Mouse (Mus musculus) liver, embryonic 12.5 days (tissue): ENCODE measurements around the gene Aco1. TPM values are rescaled to one million over a fixed set of nuclear protein-coding genes. Genes with fewer than 3 reads are reported as not detected.
A peak's percentile ranks its signal among the peaks of the same experiment; 100 is the strongest.

Source experiments
- ATAC-seq: fragments of 200-750 bp; cut with Nextera tagmentation; 2 replicates; pipeline ENCODE4 v1.8.0; 2017; ENCODE audit warnings: moderate number of reproducible peaks, mild to moderate bottlenecking, moderate library complexity
- H3K27ac ChIP-seq: fragments of 300-500 bp; sonication (generic); 2 replicates; pipeline ENCODE4 v1.5.1; 2016; ENCODE audit warnings: mild to moderate bottlenecking
- H3K27me3 ChIP-seq: fragments of 300-500 bp; sonication (generic); replicated peaks from 2 replicates; pipeline ENCODE4 v1.6.1; 2016; ENCODE audit warnings: mild to moderate bottlenecking, moderate library complexity
- H3K36me3 ChIP-seq: fragments of 300-500 bp; sonication (generic); 2 replicates; pipeline ENCODE4 v1.6.1; 2016; ENCODE audit warnings: mild to moderate bottlenecking, moderate library complexity
- H3K4me1 ChIP-seq: fragments of 300-500 bp; sonication (generic); 2 replicates; pipeline ENCODE4 v1.6.1; 2016
- H3K4me2 ChIP-seq: fragments of 300-500 bp; sonication (generic); 2 replicates; pipeline ENCODE4 v1.6.1; 2016; ENCODE audit warnings: mild to moderate bottlenecking, moderate library complexity
- H3K4me3 ChIP-seq: fragments of 300-500 bp; sonication (generic); 2 replicates; pipeline ENCODE4 v1.5.1; 2016; ENCODE audit warnings: mild to moderate bottlenecking, moderate library complexity
- H3K9ac ChIP-seq: fragments of 300-500 bp; sonication (generic); 2 replicates; pipeline ENCODE4 v1.6.1; 2016; ENCODE audit warnings: mild to moderate bottlenecking, moderate library complexity
- H3K9me3 ChIP-seq: fragments of 300-500 bp; sonication (generic); replicated peaks from 2 replicates; pipeline ENCODE4 v1.6.1; 2016; ENCODE audit warnings: mild to moderate bottlenecking, moderate library complexity
- WGBS: fragments of 180-500 bp; shearing (Covaris S2); methylation state at CpG from one replicate; pipeline ENCODE4 v1.1.7; 2016; ENCODE audit not compliant: insufficient replicate concordance; 5-methylcytosine and 5-hydroxymethylcytosine counted together
- polyA plus RNA-seq: library from polyadenylated mRNA; unstranded; fragments of >200 nt; fragmentation: Nextera tagmentation; extraction: Ambion mirVana; gene quantifications from 2 replicates; pipeline ENCODE4 v1.2.1, GENCODE M21; 2016

Aco1 gene
- polyA plus RNA-seq, 1 experiment from 2014 or later, result 27.5 TPM

DNA sequence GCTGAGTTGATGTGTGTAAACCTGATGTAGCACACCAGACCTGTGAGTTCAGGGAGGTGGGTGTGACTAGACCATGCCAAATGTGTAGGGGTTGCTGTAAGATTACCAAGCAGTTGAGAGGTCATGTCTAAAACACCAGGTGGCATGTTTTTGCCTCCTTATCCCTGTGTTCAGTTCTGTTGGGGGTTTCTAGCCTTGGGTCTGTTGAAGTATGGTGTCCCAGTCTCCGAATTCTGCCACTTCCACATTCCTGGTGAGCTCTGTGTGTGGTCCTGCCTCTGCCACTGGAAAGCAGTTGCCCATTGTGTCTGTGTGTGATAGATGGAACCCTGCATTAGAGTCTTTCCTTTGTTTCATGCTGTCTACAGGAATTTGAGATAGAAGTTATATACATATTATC, 1.7 kb downstream of the Aco1 start:
- H3K9ac ChIP-seq, result no peak overlapping the region
- no peak overlapping the region for H3K27ac ChIP-seq
- H3K36me3 ChIP-seq, result 0 out of 2 replicates have a peak, but pooled peaks cover 3% of the 10 kb centered on the region
- H3K9me3 ChIP-seq, result no peaks in the 10 kb centered on the region
- H3K4me3 ChIP-seq, result peak overlapping the region; percentile 76
- H3K4me2 ChIP-seq, result peak overlapping the region; percentile 90
- H3K27me3 ChIP-seq, result no peaks in the 10 kb centered on the region
- ATAC-seq, result no peak
- 60% methylated on average over 1 of the region's 1 CpGs for WGBS
- H3K4me1 ChIP-seq, result peaks cover 35% of the 10 kb centered on the region

- H3K36me3 ChIP-seq, result 0 out of 2 replicates have a peak, but pooled peaks cover 3% of the 10 kb centered on the region
- H3K9me3 ChIP-seq, result no peaks in the 10 kb centered on the region
- ATAC-seq, result no peak
- 81% methylated on average over 3 of the region's 3 CpGs for WGBS
- no peak overlapping the region for H3K4me3 ChIP-seq
- no peak overlapping the region for H3K9ac ChIP-seq
- no peak overlapping the region for H3K4me2 ChIP-seq
- H3K27ac ChIP-seq, result no peak overlapping the region
- no peaks in the 10 kb centered on the region for H3K27me3 ChIP-seq
- H3K4me1 ChIP-seq, result peaks cover 30% of the 10 kb centered on the region
These were observed 2.1 kb downstream of the Aco1 start for GRCm38 (mm10) chr4:40144981-40145380.

- Histone ChIP-seq H3K27me3 (no peaks in the 10 kb centered on the region), H3K9ac (no peak overlapping the region), H3K4me1 (peaks cover 16% of the 10 kb centered on the region), H3K9me3 (no peaks in the 10 kb centered on the region), H3K36me3 (0 out of 2 replicates have a peak, but pooled peaks cover 3% of the 10 kb centered on the region), H3K27ac (no peak overlapping the region), H3K4me3 (no peak overlapping the region), H3K4me2 (no peak overlapping the region)
- 80% methylated on average over 5 of the region's 5 CpGs for WGBS
- no peak for ATAC-seq
These were observed 5.4 kb downstream of the Aco1 start for GRCm38 (mm10) chr4:40148281-40148680.

DNA sequence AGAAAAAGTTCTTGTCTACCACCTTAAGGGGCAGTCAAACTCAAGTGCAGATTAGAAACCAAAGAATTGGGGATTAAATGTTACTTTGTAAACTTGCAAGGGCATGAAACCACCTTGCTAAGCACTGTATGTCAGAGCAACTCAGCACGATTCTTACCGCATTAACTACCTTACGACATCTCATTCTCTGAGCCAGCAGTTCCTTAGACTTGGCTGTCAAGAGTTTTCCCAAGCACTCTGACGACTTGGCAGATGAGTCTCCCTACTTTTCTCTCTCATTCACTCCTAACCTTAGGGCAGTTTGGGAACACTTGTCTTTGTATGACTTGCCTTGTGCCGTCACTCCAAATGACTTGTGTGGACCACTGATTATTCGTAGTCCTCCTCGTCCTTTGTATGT, 7.2 kb downstream of the Aco1 start:
- Histone ChIP-seq H3K4me1 (peaks cover 8% of the 10 kb centered on the region), H3K27me3 (no peaks in the 10 kb centered on the region), H3K4me2 (no peak overlapping the region), H3K9ac (no peak overlapping the region), H3K36me3 (0 out of 2 replicates have a peak, but pooled peaks cover 3% of the 10 kb centered on the region), H3K9me3 (no peaks in the 10 kb centered on the region), H3K27ac (no peak overlapping the region), H3K4me3 (no peak overlapping the region)
- WGBS, result 81% methylated on average over 7 of the region's 7 CpGs
- no peak for ATAC-seq

- Histone ChIP-seq H3K36me3 (no peaks in the 10 kb centered on the region), H3K9me3 (no peaks in the 10 kb centered on the region), H3K27me3 (no peaks in the 10 kb centered on the region), H3K9ac (no peak overlapping the region), H3K27ac (no peak overlapping the region), H3K4me2 (no peak overlapping the region), H3K4me3 (no peak overlapping the region), H3K4me1 (peaks cover 23% of the 10 kb centered on the region)
- WGBS, result 92% methylated on average over 2 of the region's 2 CpGs
- no peak for ATAC-seq
These were observed 9.9 kb downstream of the Aco1 start for GRCm38 (mm10) chr4:40152771-40153170.

GRCm38 (mm10) chr4:40153500-40153899, 10.6 kb downstream of the Aco1 start:
- Histone ChIP-seq H3K9ac (no peak overlapping the region), H3K27me3 (no peaks in the 10 kb centered on the region), H3K27ac (no peak overlapping the region), H3K4me2 (no peak overlapping the region), H3K4me3 (no peak overlapping the region), H3K4me1 (peaks cover 23% of the 10 kb centered on the region), H3K36me3 (no peaks in the 10 kb centered on the region), H3K9me3 (no peaks in the 10 kb centered on the region)
- no peak for ATAC-seq
- WGBS, result 78% methylated on average over 4 of the region's 4 CpGs

GRCm38 (mm10) chr4:40154751-40155150, 11.9 kb downstream of the Aco1 start:
- no peaks in the 10 kb centered on the region for H3K9me3 ChIP-seq
- no peak overlapping the region for H3K9ac ChIP-seq
- H3K4me2 ChIP-seq, result no peak overlapping the region
- H3K27ac ChIP-seq, result no peak overlapping the region
- WGBS, result 85% methylated on average over 4 of the region's 4 CpGs
- no peak overlapping the region for H3K4me3 ChIP-seq
- H3K27me3 ChIP-seq, result no peaks in the 10 kb centered on the region
- ATAC-seq, result no peak
- no peaks in the 10 kb centered on the region for H3K36me3 ChIP-seq
- peaks cover 23% of the 10 kb centered on the region for H3K4me1 ChIP-seq

DNA sequence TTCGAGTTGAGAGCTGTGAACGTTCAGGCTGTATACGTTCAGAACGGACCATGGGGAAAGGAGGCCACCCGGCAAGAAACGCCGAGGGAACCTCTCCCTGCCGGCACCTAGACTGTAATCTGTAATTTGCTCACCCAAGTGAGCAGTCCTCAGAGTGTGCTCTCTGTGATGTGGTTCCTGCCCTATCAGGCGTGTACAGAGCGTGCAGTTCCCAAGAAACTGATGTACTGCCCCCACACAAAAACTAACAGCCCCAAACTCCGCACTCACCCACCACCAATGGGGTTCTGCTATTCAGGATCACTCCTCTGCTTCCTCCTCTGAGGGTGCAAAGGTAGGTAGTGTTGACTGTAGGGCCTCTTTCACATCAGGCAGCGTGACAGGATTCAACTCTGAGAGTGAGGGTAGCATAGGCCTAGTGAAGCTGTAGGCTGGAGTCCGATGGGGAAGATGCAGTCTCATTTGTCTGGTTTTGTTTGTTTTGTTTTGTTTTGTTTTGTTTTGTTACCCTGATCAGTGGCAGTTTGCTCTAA, 12.7 kb downstream of the Aco1 start:
- Histone ChIP-seq H3K9ac (no peak overlapping the region), H3K4me3 (no peak overlapping the region), H3K36me3 (peaks cover under 1% of the 10 kb centered on the region), H3K4me2 (no peak overlapping the region), H3K4me1 (peaks cover 23% of the 10 kb centered on the region), H3K27ac (0 out of 2 replicates have a peak overlapping the region, but pooled peaks have one; percentile 11), H3K9me3 (peaks cover under 1% of the 10 kb centered on the region; the same call in 1 of the 2 replicates), H3K27me3 (no peaks in the 10 kb centered on the region)
- WGBS, result 78% methylated on average over 13 of the region's 13 CpGs
- ATAC-seq, result peak; percentile 42

DNA sequence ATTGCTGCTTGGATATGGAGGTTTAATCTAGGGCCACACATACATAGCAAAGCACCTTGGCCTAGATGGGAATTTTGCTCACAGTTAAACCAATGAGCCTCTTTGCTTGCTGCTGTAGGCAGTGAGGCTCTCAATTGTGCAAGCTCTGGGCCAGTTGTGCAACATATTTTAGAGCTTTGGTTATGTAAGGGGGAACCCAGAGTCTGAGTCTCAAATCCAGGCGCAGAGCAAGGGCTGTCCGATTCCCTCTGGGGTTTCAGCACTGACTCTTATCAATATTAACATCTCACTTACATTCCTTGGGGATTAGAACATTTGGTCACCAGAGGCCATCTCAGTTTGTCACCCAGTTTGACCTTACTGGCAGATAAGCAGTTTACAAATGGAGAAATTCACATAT, 13.3 kb downstream of the Aco1 start:
- Histone ChIP-seq H3K27ac (0 out of 2 replicates have a peak overlapping the region, but pooled peaks have one; percentile 3), H3K27me3 (no peaks in the 10 kb centered on the region), H3K4me3 (no peak overlapping the region), H3K9me3 (peaks cover 7% of the 10 kb centered on the region; the same call in 1 of the 2 replicates), H3K4me1 (peaks cover 23% of the 10 kb centered on the region), H3K9ac (no peak overlapping the region), H3K4me2 (no peak overlapping the region), H3K36me3 (peaks cover 7% of the 10 kb centered on the region)
- ATAC-seq, result peak; percentile 33; the same call in 1 of the 2 replicates
- 59% methylated on average over 2 of the region's 2 CpGs for WGBS

GRCm38 (mm10) chr4:40156582-40157499, 14.0 kb downstream of the Aco1 start:
- WGBS, result 72% methylated on average over 18 of the region's 18 CpGs
- H3K9me3 ChIP-seq, result peaks cover 9% of the 10 kb centered on the region; the same call in 1 of the 2 replicates
- H3K4me1 ChIP-seq, result peaks cover 23% of the 10 kb centered on the region
- H3K36me3 ChIP-seq, result peaks cover 9% of the 10 kb centered on the region
- H3K27me3 ChIP-seq, result no peaks in the 10 kb centered on the region
- H3K4me2 ChIP-seq, result no peak overlapping the region
- no peak overlapping the region for H3K4me3 ChIP-seq
- H3K27ac ChIP-seq, result 0 out of 2 replicates have a peak overlapping the region, but pooled peaks have one; percentile 3
- H3K9ac ChIP-seq, result no peak overlapping the region
- 0 out of 2 replicates have a peak, but pooled peaks have one; percentile 24 for ATAC-seq

GRCm38 (mm10) chr4:40157500-40158223, 14.8 kb downstream of the Aco1 start:
- H3K27ac ChIP-seq, result no peak overlapping the region
- no peak overlapping the region for H3K4me2 ChIP-seq
- peaks cover 9% of the 10 kb centered on the region for H3K36me3 ChIP-seq
- WGBS, result 66% methylated on average over 5 of the region's 5 CpGs
- peaks cover 9% of the 10 kb centered on the region; the same call in 1 of the 2 replicates for H3K9me3 ChIP-seq
- no peaks in the 10 kb centered on the region for H3K27me3 ChIP-seq
- ATAC-seq, result no peak
- H3K9ac ChIP-seq, result no peak overlapping the region
- peaks cover 23% of the 10 kb centered on the region for H3K4me1 ChIP-seq
- H3K4me3 ChIP-seq, result no peak overlapping the region

- Histone ChIP-seq H3K9ac (no peak overlapping the region), H3K4me2 (no peak overlapping the region), H3K4me1 (peaks cover 23% of the 10 kb centered on the region), H3K4me3 (no peak overlapping the region), H3K27me3 (no peaks in the 10 kb centered on the region), H3K9me3 (peaks cover 9% of the 10 kb centered on the region; the same call in 1 of the 2 replicates), H3K27ac (no peak overlapping the region), H3K36me3 (peaks cover 9% of the 10 kb centered on the region)
- WGBS, result 72% methylated on average over 5 of the region's 5 CpGs
- no peak for ATAC-seq
These were observed 15.3 kb downstream of the Aco1 start for GRCm38 (mm10) chr4:40158224-40158540.
